Mouse (Mus musculus): ENCODE data around the gene Sppl2c.

Gene Sppl2c

GRCm38 (mm10) chr11:104186135-104186836 lies at the start of gene Sppl2c:
Gene Sppl2c (plus strand): TSS chr11:104186327.
- DNase-seq (ENCODE audit: low spot score), result no peak

- DNase-seq (ENCODE audit: low spot score), result no peak
These were observed 47.2 kb upstream of the Sppl2c start for GRCm38 (mm10) chr11:104138976-104139375.

- no peak for DNase-seq (ENCODE audit: low spot score)
These were observed 41.2 kb upstream of the Sppl2c start for GRCm38 (mm10) chr11:104144930-104145329.

GRCm38 (mm10) chr11:104148787-104149186 lies 37.3 kb upstream of the Sppl2c start:
- no peak for DNase-seq (ENCODE audit: low spot score)

GRCm38 (mm10) chr11:104150911-104151310 lies 35.2 kb upstream of the Sppl2c start:
- no peak for DNase-seq (ENCODE audit: low spot score)

- DNase-seq (ENCODE audit: low spot score), result no peak
These were observed 31.8 kb upstream of the Sppl2c start for GRCm38 (mm10) chr11:104154332-104154731.

GRCm38 (mm10) chr11:104154820-104155635 lies 31.1 kb upstream of the Sppl2c start:
- no peak for DNase-seq (ENCODE audit: low spot score)

- no peak for DNase-seq (ENCODE audit: low spot score)
These were observed 30.2 kb upstream of the Sppl2c start for GRCm38 (mm10) chr11:104155899-104156298.

GRCm38 (mm10) chr11:104156391-104156790 lies 29.7 kb upstream of the Sppl2c start:
- no peak for DNase-seq (ENCODE audit: low spot score)

- DNase-seq (ENCODE audit: low spot score), result peak; percentile 83
These were observed 28.4 kb upstream of the Sppl2c start for GRCm38 (mm10) chr11:104157603-104158259.

GRCm38 (mm10) chr11:104158260-104158907 lies 27.7 kb upstream of the Sppl2c start:
- DNase-seq (ENCODE audit: low spot score), result no peak

GRCm38 (mm10) chr11:104159769-104160272 lies 26.3 kb upstream of the Sppl2c start:
- no peak for DNase-seq (ENCODE audit: low spot score)

GRCm38 (mm10) chr11:104161153-104161552 lies 25.0 kb upstream of the Sppl2c start:
- DNase-seq (ENCODE audit: low spot score), result no peak

GRCm38 (mm10) chr11:104164257-104164656 lies 21.9 kb upstream of the Sppl2c start:
- no peak for DNase-seq (ENCODE audit: low spot score)

GRCm38 (mm10) chr11:104171281-104171781 lies 14.8 kb upstream of the Sppl2c start:
- DNase-seq (ENCODE audit: low spot score), result peak; percentile 83

- no peak for DNase-seq (ENCODE audit: low spot score)
These were observed 7.2 kb upstream of the Sppl2c start for GRCm38 (mm10) chr11:104178893-104179292.

- no peak for DNase-seq (ENCODE audit: low spot score)
These were observed 6.3 kb upstream of the Sppl2c start for GRCm38 (mm10) chr11:104179804-104180203.

GRCm38 (mm10) chr11:104182141-104182540 lies 4.0 kb upstream of the Sppl2c start:
- no peak for DNase-seq (ENCODE audit: low spot score)

- DNase-seq (ENCODE audit: low spot score), result no peak
These were observed 667 bp downstream of the Sppl2c start for GRCm38 (mm10) chr11:104186837-104187150.

- no peak for DNase-seq (ENCODE audit: low spot score)
These were observed 1.6 kb downstream of the Sppl2c start for GRCm38 (mm10) chr11:104187766-104188165.

- DNase-seq (ENCODE audit: low spot score), result no peak
These were observed 3.9 kb downstream of the Sppl2c start for GRCm38 (mm10) chr11:104190008-104190407.

- no peak for DNase-seq (ENCODE audit: low spot score)
These were observed 9.3 kb downstream of the Sppl2c start for GRCm38 (mm10) chr11:104195382-104195781.
